Mouse (Mus musculus) mature B cell (primary cell): ENCODE data around the gene Ccdc9b.

ENCODE experiments used
- in situ Hi-C: fragments of 300-500 bp; cut with MboI; formaldehyde crosslinking; loops from 2 replicates; pipeline ENCODE4 v1.14.3; 2019

Gene Ccdc9b

GRCm38 (mm10) chr2:118776295-118776694 lies 13.8 kb upstream of the Ccdc9b start:
- in situ Hi-C loops, result no loop called here

- in situ Hi-C loops, result no loop called here
These were observed 13.4 kb upstream of the Ccdc9b start for GRCm38 (mm10) chr2:118775846-118776245.

GRCm38 (mm10) chr2:118775396-118775795 lies 12.9 kb upstream of the Ccdc9b start:
- in situ Hi-C loops, result no loop called here

GRCm38 (mm10) chr2:118774536-118774935 lies 12.1 kb upstream of the Ccdc9b start:
- in situ Hi-C loops, result loop anchor here (25.0 kb wide), 1 partner anchor 113 kb away; no protein-coding TSS in a partner anchor

GRCm38 (mm10) chr2:118772158-118772874 lies 9.9 kb upstream of the Ccdc9b start, which contains the start of gene Phgr1:
TSS of gene Phgr1 (plus strand) at chr2:118772769.
- in situ Hi-C loops, result loop anchor here (25.0 kb wide), 1 partner anchor 115 kb away; no protein-coding TSS in a partner anchor

GRCm38 (mm10) chr2:118766041-118767033 lies 3.9 kb upstream of the Ccdc9b start:
- in situ Hi-C loops, result loop anchor here (10.0 to 25.0 kb wide), 2 partner anchors 121 to 198 kb away; no protein-coding TSS in a partner anchor

- in situ Hi-C loops, result loop anchor here (5.0 to 25.0 kb wide), 3 partner anchors 122 to 200 kb away; no protein-coding TSS in a partner anchor
These were observed 2.4 kb upstream of the Ccdc9b start for GRCm38 (mm10) chr2:118764875-118765274.

GRCm38 (mm10) chr2:118764094-118764831 lies 1.8 kb upstream of the Ccdc9b start:
- in situ Hi-C loops, result loop anchor here (5.0 to 25.0 kb wide), 3 partner anchors 123 to 201 kb away; no protein-coding TSS in a partner anchor

- in situ Hi-C loops, result loop anchor here (5.0 to 25.0 kb wide), 3 partner anchors 124 to 201 kb away; no protein-coding TSS in a partner anchor
These were observed 1.0 kb upstream of the Ccdc9b start for GRCm38 (mm10) chr2:118763469-118763868.

- in situ Hi-C loops, result loop anchor here (5.0 to 25.0 kb wide), 3 partner anchors 125 to 202 kb away; no protein-coding TSS in a partner anchor
These were observed 305 bp upstream of the Ccdc9b start for GRCm38 (mm10) chr2:118762784-118763148.

GRCm38 (mm10) chr2:118761358-118761757 lies 1.1 kb downstream of the Ccdc9b start:
- in situ Hi-C loops, result loop anchor here (5.0 to 25.0 kb wide), 3 partner anchors 124 to 203 kb away; no protein-coding TSS in a partner anchor

GRCm38 (mm10) chr2:118760311-118761025 lies 2.0 kb downstream of the Ccdc9b start:
- in situ Hi-C loops, result loop anchor here (5.0 to 25.0 kb wide), 3 partner anchors 123 to 204 kb away; no protein-coding TSS in a partner anchor

- in situ Hi-C loops, result loop anchor here (5.0 to 25.0 kb wide), 4 partner anchors 123 to 275 kb away; no protein-coding TSS in a partner anchor
These were observed 2.6 kb downstream of the Ccdc9b start for GRCm38 (mm10) chr2:118759828-118760227.

- in situ Hi-C loops, result loop anchor here (10.0 to 25.0 kb wide), 2 partner anchors 131 to 271 kb away; no protein-coding TSS in a partner anchor
These were observed 6.4 kb downstream of the Ccdc9b start for GRCm38 (mm10) chr2:118756103-118756502.

GRCm38 (mm10) chr2:118755407-118755806 lies 7.1 kb downstream of the Ccdc9b start:
- in situ Hi-C loops, result loop anchor here (10.0 to 25.0 kb wide), 2 partner anchors 132 to 271 kb away; no protein-coding TSS in a partner anchor

- in situ Hi-C loops, result loop anchor here (10.0 to 25.0 kb wide), 2 partner anchors 133 to 269 kb away; no protein-coding TSS in a partner anchor
These were observed 8.3 kb downstream of the Ccdc9b start for GRCm38 (mm10) chr2:118754143-118754542.

- in situ Hi-C loops, result loop anchor here (10.0 to 25.0 kb wide), 2 partner anchors 135 to 268 kb away; no protein-coding TSS in a partner anchor
These were observed 9.7 kb downstream of the Ccdc9b start for GRCm38 (mm10) chr2:118752792-118753108.

GRCm38 (mm10) chr2:118751896-118752791 lies 10.3 kb downstream of the Ccdc9b start:
- in situ Hi-C loops, result loop anchor here (10.0 to 25.0 kb wide), 2 partner anchors 135 to 267 kb away; no protein-coding TSS in a partner anchor

GRCm38 (mm10) chr2:118750476-118750875 lies 12.0 kb downstream of the Ccdc9b start:
- in situ Hi-C loops, result loop anchor here (10.0 to 25.0 kb wide), 2 partner anchors 137 to 266 kb away; no protein-coding TSS in a partner anchor
